Mouse (Mus musculus) thymus, postnatal 10 days (tissue): ENCODE measurements around the gene C1qtnf9.

ENCODE experiments used
- DNase-seq, 2 experiments: peaks; one replicate each; pipeline ENCODE4 v3.0.0; 2021; ENCODE audit warnings: low spot score in 2 of 2

The C1qtnf9 gene

GRCm38 (mm10) chr14:60784427-60785315, 16.7 kb downstream of the C1qtnf9 start, which contains the start of gene Mipep:
Gene Mipep (plus strand): TSS chr14:60784573.
- peak; percentile 74 to 85 for DNase-seq

- peak; percentile 26 to 75 for DNase-seq
These were observed 22.2 kb downstream of the C1qtnf9 start for GRCm38 (mm10) chr14:60790103-60790502.

- no peak for DNase-seq
These were observed 28.8 kb downstream of the C1qtnf9 start for GRCm38 (mm10) chr14:60796600-60797322.

GRCm38 (mm10) chr14:60797596-60797995, 29.7 kb downstream of the C1qtnf9 start:
- DNase-seq = no peak

- DNase-seq = no peak
These were observed 30.8 kb downstream of the C1qtnf9 start for GRCm38 (mm10) chr14:60798721-60799120.

GRCm38 (mm10) chr14:60799762-60800728, 32.1 kb downstream of the C1qtnf9 start:
- peak in 1 of 2 experiments; percentile 45 for DNase-seq

GRCm38 (mm10) chr14:60802026-60802425, 34.1 kb downstream of the C1qtnf9 start:
- DNase-seq = no peak

- DNase-seq = no peak
These were observed 37.0 kb downstream of the C1qtnf9 start for GRCm38 (mm10) chr14:60804978-60805377.

- no peak for DNase-seq
These were observed 37.9 kb downstream of the C1qtnf9 start for GRCm38 (mm10) chr14:60805871-60806270.

- no peak for DNase-seq
These were observed 39.0 kb downstream of the C1qtnf9 start for GRCm38 (mm10) chr14:60806891-60807344.

- DNase-seq = no peak
These were observed 41.9 kb downstream of the C1qtnf9 start for GRCm38 (mm10) chr14:60809881-60810280.

- DNase-seq = no peak
These were observed 43.6 kb downstream of the C1qtnf9 start for GRCm38 (mm10) chr14:60811547-60811946.

GRCm38 (mm10) chr14:60815098-60815497, 47.2 kb downstream of the C1qtnf9 start:
- no peak for DNase-seq

- DNase-seq = no peak
These were observed 50.1 kb downstream of the C1qtnf9 start for GRCm38 (mm10) chr14:60818045-60818444.

- DNase-seq = no peak
These were observed 62.2 kb downstream of the C1qtnf9 start for GRCm38 (mm10) chr14:60830096-60830495.
